Mouse (Mus musculus) small intestine, adult 2 months (tissue): Measurements from ENCODE around the gene Zmynd8. TPM values are rescaled to one million over a fixed set of nuclear protein-coding genes. Genes with fewer than 3 reads are reported as not detected.

Source experiments
- H3K27ac ChIP-seq: fragments of 200-500 bp; 2 replicates; pipeline ENCODE4 v1.5.1; 2012; ENCODE audit warnings: low read depth, low read length, control low read depth, inconsistent platforms; ENCODE audit not compliant: insufficient read depth
- H3K27me3 ChIP-seq: fragments of 200-500 bp; 2 replicates; pipeline ENCODE4 v1.6.1; 2012; ENCODE audit warnings: mild to moderate bottlenecking, moderate library complexity, low read length, inconsistent platforms; ENCODE audit not compliant: control insufficient read depth, insufficient read depth
- H3K36me3 ChIP-seq: fragments of 200-500 bp; 2 replicates; pipeline ENCODE4 v1.6.1; 2012; ENCODE audit warnings: mild to moderate bottlenecking, low read length, control low read depth, inconsistent platforms; ENCODE audit not compliant: control insufficient read depth, insufficient read depth
- H3K4me1 ChIP-seq: fragments of 200-500 bp; 2 replicates; pipeline ENCODE4 v1.6.1; 2012; ENCODE audit warnings: low read length, inconsistent platforms, mixed read lengths; ENCODE audit not compliant: control insufficient read depth, insufficient read depth, insufficient read length
- H3K4me3 ChIP-seq: fragments of 200-500 bp; 2 replicates; pipeline ENCODE4 v1.5.1; 2012; ENCODE audit warnings: low read depth, mild to moderate bottlenecking, control low read depth, inconsistent platforms, low read length, moderate library complexity
- CTCF ChIP-seq: fragments of 200-500 bp; IDR thresholded peaks from 2 replicates; pipeline ENCODE4 v1.5.1; 2012; ENCODE audit warnings: low read depth, mild to moderate bottlenecking, control low read depth, inconsistent platforms, low read length, moderate library complexity, mixed read lengths; ENCODE audit not compliant: insufficient replicate concordance, insufficient read length; ENCODE audit errors: extremely low read depth
- POLR2A ChIP-seq: fragments of 200-500 bp; IDR thresholded peaks from 2 replicates; pipeline ENCODE4 v1.6.1; 2012; ENCODE audit warnings: low read depth, mild to moderate bottlenecking, control low read depth, inconsistent platforms, low read length, moderate library complexity
- WGBS: fragments of 180-500 bp; shearing (Covaris S2); methylation state at CpG from one replicate; pipeline ENCODE4 v1.1.7; 2018; 5-methylcytosine and 5-hydroxymethylcytosine counted together
- polyA plus RNA-seq: library from polyadenylated mRNA; depleted of rRNA; stranded (reverse); fragments of >200 nt; gene quantifications from 2 replicates; pipeline ENCODE4 v1.2.3, GENCODE M21; 2012

Zmynd8 gene
- polyA plus RNA-seq, 1 experiment: 17.4 TPM

DNA sequence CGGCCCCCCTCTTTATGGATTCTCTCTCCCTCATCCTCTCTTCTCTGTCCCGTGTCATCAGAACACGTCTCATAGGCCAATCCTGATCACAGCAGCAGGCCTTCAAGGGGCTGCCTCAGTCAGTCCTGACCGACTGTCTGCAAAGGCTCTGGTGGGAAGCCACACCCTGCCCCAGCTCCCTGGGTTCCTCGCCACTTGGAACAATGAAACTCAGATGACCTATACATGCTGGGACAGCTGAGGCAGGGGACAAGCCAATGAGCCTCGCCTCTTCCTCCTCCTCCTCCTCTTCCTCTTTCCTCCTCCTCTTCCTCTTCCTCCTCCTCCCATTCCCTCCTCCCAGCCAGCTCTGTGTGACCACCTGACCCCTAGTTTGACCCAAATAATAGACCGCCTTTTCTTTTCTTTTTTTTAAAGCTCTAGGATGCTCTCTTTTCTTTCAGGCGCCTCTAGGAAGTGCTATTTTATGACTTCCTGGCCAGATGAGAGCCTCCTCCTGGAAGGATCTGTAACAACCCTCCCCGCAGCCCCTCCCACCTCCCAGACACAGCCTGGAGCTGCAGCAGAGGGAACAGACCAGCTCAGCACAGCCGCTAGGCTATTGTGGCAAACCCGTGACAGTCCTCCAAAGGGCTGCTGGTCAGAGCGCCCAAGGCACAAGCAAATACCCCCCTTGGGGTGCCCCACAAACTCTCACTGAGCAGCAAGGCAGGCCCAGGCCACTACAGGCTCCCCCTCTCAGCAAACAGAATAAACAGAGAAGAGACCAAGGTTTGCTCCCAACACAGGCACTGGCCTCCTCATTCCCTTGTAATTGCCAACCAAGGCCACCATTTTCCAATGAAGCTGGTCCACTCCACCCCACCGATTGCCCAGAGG lies 24.1 kb downstream of the Zmynd8 start:
- TF ChIP-seq POLR2A: 0 out of 2 replicates have a peak, but pooled peaks have one; percentile 18
- TF ChIP-seq CTCF: peak; percentile 39; the same call in 1 of the 2 replicates
- no peak overlapping the region for H3K4me3 ChIP-seq
- H3K27me3 ChIP-seq: no peaks in the 10 kb centered on the region
- WGBS: 40% methylated on average over 13 of the region's 13 CpGs
- H3K27ac ChIP-seq: peak overlapping the region; percentile 78
- peaks cover 41% of the 10 kb centered on the region for H3K4me1 ChIP-seq
- H3K36me3 ChIP-seq: peaks cover 21% of the 10 kb centered on the region

GRCm38 (mm10) chr2:165873777-165874176 lies 25.0 kb downstream of the Zmynd8 start:
- TF ChIP-seq CTCF: no peak
- Histone ChIP-seq H3K4me3 (no peak overlapping the region), H3K4me1 (peaks cover 40% of the 10 kb centered on the region), H3K27me3 (no peaks in the 10 kb centered on the region), H3K27ac (peak overlapping the region; percentile 78), H3K36me3 (peaks cover 21% of the 10 kb centered on the region)
- 61% methylated on average over 3 of the region's 3 CpGs for WGBS

DNA sequence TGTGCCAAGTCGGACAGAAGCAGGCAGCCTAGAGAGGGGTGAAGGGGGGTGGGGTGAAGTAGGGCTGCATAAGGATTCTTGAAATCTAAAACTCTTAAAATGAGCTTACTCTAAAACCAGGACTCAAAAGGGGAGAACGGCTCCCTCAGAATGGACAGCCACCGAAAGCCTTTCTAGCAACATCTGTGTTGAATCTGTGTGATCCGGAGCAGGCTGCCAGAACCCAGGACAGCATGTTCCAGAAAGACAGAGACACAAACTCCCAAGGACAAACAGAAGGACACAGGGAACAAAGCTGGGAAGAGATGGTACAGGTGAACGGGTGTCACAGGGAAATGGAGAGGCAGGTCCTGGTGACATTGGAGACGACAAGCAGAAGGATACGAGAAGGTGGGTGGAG lies 25.6 kb downstream of the Zmynd8 start:
- peaks cover 42% of the 10 kb centered on the region for H3K4me1 ChIP-seq
- TF ChIP-seq CTCF (no peak), POLR2A (no peak)
- 78% methylated on average over 7 of the region's 7 CpGs for WGBS
- H3K27ac ChIP-seq: peak overlapping the region; percentile 14
- no peaks in the 10 kb centered on the region for H3K27me3 ChIP-seq
- peaks cover 21% of the 10 kb centered on the region for H3K36me3 ChIP-seq
- H3K4me3 ChIP-seq: no peak overlapping the region

DNA sequence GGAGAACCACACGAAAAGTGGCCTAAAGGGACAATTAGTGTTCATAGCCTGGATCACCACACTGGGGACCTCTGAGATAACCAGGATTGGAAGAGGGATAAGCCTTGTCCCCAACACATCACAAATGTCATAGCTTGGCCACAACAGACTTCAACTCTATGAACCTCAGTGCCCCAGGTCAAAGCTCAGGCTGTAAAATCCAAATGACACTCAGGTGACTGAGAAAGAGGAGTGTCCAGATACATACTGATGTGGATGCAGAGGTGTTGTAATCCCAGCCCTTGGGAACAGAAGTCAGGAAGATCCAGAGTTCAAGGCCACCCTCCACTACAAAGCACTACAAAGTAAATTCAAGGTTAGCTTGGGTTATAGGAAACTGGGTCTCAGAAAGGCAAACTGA lies 29.6 kb downstream of the Zmynd8 start:
- 35% methylated on average over 1 of the region's 1 CpGs for WGBS
- no peak for TF ChIP-seq POLR2A
- TF ChIP-seq CTCF: no peak
- Histone ChIP-seq H3K36me3 (peaks cover 14% of the 10 kb centered on the region), H3K27me3 (no peaks in the 10 kb centered on the region), H3K4me1 (peaks cover 15% of the 10 kb centered on the region; the same call in 1 of the 2 replicates), H3K4me3 (no peak overlapping the region), H3K27ac (peak overlapping the region; percentile 78)

DNA sequence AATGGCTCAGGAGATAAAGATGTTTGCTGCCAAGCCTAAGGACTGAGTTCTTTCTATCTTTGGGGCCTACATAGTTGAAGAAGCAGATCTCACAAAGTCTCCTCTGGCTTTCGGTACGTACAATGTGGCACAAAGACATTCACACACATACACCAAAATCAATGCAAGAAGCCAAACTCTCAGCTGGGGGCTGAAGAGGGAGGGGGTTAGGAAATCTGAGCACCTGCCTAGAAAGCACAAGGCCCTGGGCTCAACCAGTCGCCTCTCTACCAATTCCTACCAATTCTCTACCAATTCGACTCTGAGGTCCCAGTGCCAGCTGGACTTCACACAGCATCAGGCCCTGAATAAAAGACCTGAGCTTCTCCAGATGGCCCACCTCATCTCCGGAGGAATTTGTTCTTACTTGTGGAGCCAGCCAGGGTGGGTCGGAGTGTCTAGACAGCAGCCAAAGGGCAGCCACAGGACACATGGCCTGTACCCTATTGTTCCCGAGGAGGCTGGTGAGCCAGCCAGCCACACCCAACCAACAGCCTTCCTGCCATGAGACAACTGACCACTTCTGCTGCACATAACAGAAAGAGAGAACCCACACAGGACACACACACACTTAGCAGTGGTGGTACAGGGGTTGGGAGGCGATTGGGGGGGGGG lies 30.2 kb downstream of the Zmynd8 start:
- H3K4me1 ChIP-seq: peaks cover 11% of the 10 kb centered on the region; the same call in 1 of the 2 replicates
- H3K27ac ChIP-seq: peak overlapping the region; percentile 78
- TF ChIP-seq CTCF (no peak), POLR2A (no peak)
- 55% methylated on average over 8 of the region's 8 CpGs for WGBS
- H3K4me3 ChIP-seq: no peak overlapping the region
- H3K36me3 ChIP-seq: peaks cover 14% of the 10 kb centered on the region
- no peaks in the 10 kb centered on the region for H3K27me3 ChIP-seq

GRCm38 (mm10) chr2:165867549-165867948 lies 31.3 kb downstream of the Zmynd8 start:
- TF ChIP-seq POLR2A (no peak), CTCF (no peak)
- Histone ChIP-seq H3K27ac (no peak overlapping the region), H3K27me3 (no peaks in the 10 kb centered on the region), H3K4me3 (no peak overlapping the region), H3K36me3 (peaks cover 12% of the 10 kb centered on the region), H3K4me1 (peaks cover 11% of the 10 kb centered on the region; the same call in 1 of the 2 replicates)
- 93% methylated on average over 9 of the region's 9 CpGs for WGBS

GRCm38 (mm10) chr2:165866951-165867387 lies 31.8 kb downstream of the Zmynd8 start:
- Histone ChIP-seq H3K27ac (no peak overlapping the region), H3K4me1 (peaks cover 11% of the 10 kb centered on the region; the same call in 1 of the 2 replicates)
- 69% methylated on average over 12 of the region's 12 CpGs for WGBS

More at GRCm38 (mm10) chr2:165866951-165867387, 31.8 kb downstream of the Zmynd8 start:
- no peak overlapping the region for H3K4me3 ChIP-seq
- TF ChIP-seq CTCF: no peak
- no peak for TF ChIP-seq POLR2A
- no peaks in the 10 kb centered on the region for H3K27me3 ChIP-seq
- H3K36me3 ChIP-seq: peaks cover 11% of the 10 kb centered on the region
